Mouse (Mus musculus) ES-E14 (cell line): ENCODE data around the gene Cd207.
"Not testable (repeated sequence)": the region's sequence is repeated elsewhere in the genome, so short reads cannot be mapped to it uniquely, and the experiment has no call there.

Source experiments
- MAFK ChIP-seq: IDR thresholded peaks from 2 replicates; pipeline ENCODE4 v1.6.1; 2014; ENCODE audit warnings: mild to moderate bottlenecking, low read depth, low read length, inconsistent platforms; ENCODE audit not compliant: insufficient read depth
- ZNF384 ChIP-seq: IDR thresholded peaks from 2 replicates; pipeline ENCODE4 v1.6.1; 2012; ENCODE audit warnings: low read depth, low read length, inconsistent platforms

DNA sequence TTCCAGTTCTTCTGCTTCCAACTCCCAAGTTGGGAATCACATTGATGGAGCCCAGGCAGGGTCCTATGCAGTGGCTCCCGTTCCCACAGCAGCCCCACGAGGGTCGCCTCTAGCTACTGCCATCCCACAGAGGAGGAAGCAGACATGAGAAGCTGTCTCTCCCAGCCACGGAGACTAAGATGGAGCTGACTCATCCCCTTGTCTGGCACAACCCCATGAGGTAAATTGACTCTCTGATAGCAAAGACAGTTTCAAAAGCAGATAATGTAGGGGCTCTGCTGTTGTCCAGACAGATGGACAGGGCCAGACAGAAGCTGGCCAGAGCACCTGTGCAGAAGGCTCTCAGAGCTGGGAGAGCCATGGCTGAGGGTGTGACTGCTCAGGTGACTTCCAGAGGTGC, 43.0 kb downstream of the Cd207 start:
- TF ChIP-seq MAFK, ZNF384: not testable (repeated sequence)
